In genomic region chr17:74424401-74425005, GRCm38 (mm10) we compare ENCODE assay signal across 10 mouse cellular contexts. TPM values are rescaled to one million over a fixed set of nuclear protein-coding genes. Genes with fewer than 3 reads are reported as not detected.
DNase-seq lines count a peak whose midpoint lies in the region; ATAC-seq lines count a peak whose summit lies in the region.
"Had no signal": no experiment of that assay in that cellular context is flagged by ENCODE, and none has a peak within 500 bp of the region (broad histone marks: within the 10 kb centered on the region; RNA-seq: fewer than 3 reads in every experiment).

No protein-coding gene starts in this region.

- 88% methylated on average over 12 of the region's 12 CpGs for WGBS in heart, embryonic 11.5 days (ENCODE audit: insufficient replicate concordance)
- WGBS in hindbrain, embryonic 15.5 days = 42% methylated on average over 12 of the region's 12 CpGs
- 66% methylated on average over 12 of the region's 12 CpGs for WGBS in neural tube, embryonic 15.5 days
- WGBS in intestine, embryonic 15.5 days = 90% methylated on average over 12 of the region's 12 CpGs

- DNase-seq in heart, adult 8-10 months (ENCODE audit: low spot score) = peak; percentile 26
- peak; percentile 45 to 47 for DNase-seq in right cerebral cortex, postnatal 10 days (ENCODE audit: low spot score in 2 of 2)
- DNase-seq in right cerebral cortex, postnatal 36 days (ENCODE audit: low spot score in 2 of 2) = no peak
- no peak for DNase-seq in urinary bladder, adult 2 months (ENCODE audit: low spot score)
- DNase-seq: kidney, adult 8-10 months; lung, postnatal 4 days had no signal

- no peak overlapping the region for H3K27ac ChIP-seq in heart, embryonic 11.5 days (ENCODE audit: low read depth, low read length)
- peak overlapping the region; percentile 53 for H3K27ac ChIP-seq in hindbrain, embryonic 15.5 days (replicated peaks)
- 0 out of 2 replicates have a peak overlapping the region, but pooled peaks have one; percentile 28 for H3K27ac ChIP-seq in neural tube, embryonic 15.5 days (replicated peaks)
- no peak overlapping the region for H3K27ac ChIP-seq in intestine, embryonic 15.5 days

- H3K4me1 ChIP-seq in heart, embryonic 11.5 days (ENCODE audit: control insufficient read depth, insufficient read depth, low read length) = 0 out of 2 replicates have a peak, but pooled peaks cover 3% of the 10 kb centered on the region
- no peaks in the 10 kb centered on the region for H3K4me1 ChIP-seq in hindbrain, embryonic 15.5 days (replicated peaks)
- H3K4me1 ChIP-seq in neural tube, embryonic 15.5 days = no peaks in the 10 kb centered on the region
- no peaks in the 10 kb centered on the region for H3K4me1 ChIP-seq in intestine, embryonic 15.5 days (replicated peaks)

- H3K9ac ChIP-seq in heart, embryonic 11.5 days (ENCODE audit: low read depth, low read length) = no peak overlapping the region
- H3K9ac ChIP-seq in hindbrain, embryonic 15.5 days = no peak overlapping the region
- H3K9ac ChIP-seq in neural tube, embryonic 15.5 days (replicated peaks) = no peak overlapping the region
- no peak overlapping the region for H3K9ac ChIP-seq in intestine, embryonic 15.5 days

- H3K9me3 ChIP-seq in heart, embryonic 11.5 days (replicated peaks; ENCODE audit: control insufficient read depth, low read length) = no peaks in the 10 kb centered on the region
- no peaks in the 10 kb centered on the region for H3K9me3 ChIP-seq in hindbrain, embryonic 15.5 days
- no peaks in the 10 kb centered on the region for H3K9me3 ChIP-seq in neural tube, embryonic 15.5 days (replicated peaks)
- H3K9me3 ChIP-seq in intestine, embryonic 15.5 days = no peaks in the 10 kb centered on the region

- H3K36me3 ChIP-seq in heart, embryonic 11.5 days (ENCODE audit: control insufficient read depth, insufficient read depth, low read length) = peaks cover 21% of the 10 kb centered on the region
- H3K36me3 ChIP-seq in hindbrain, embryonic 15.5 days = peaks cover 37% of the 10 kb centered on the region
- H3K36me3 ChIP-seq in neural tube, embryonic 15.5 days = peaks cover 45% of the 10 kb centered on the region
- peaks cover 23% of the 10 kb centered on the region for H3K36me3 ChIP-seq in intestine, embryonic 15.5 days

- no peaks in the 10 kb centered on the region for H3K27me3 ChIP-seq in heart, embryonic 11.5 days (ENCODE audit: control insufficient read depth, insufficient read depth, low read length)
- H3K27me3 ChIP-seq in hindbrain, embryonic 15.5 days = no peaks in the 10 kb centered on the region
- no peaks in the 10 kb centered on the region for H3K27me3 ChIP-seq in neural tube, embryonic 15.5 days (replicated peaks)
- H3K27me3 ChIP-seq in intestine, embryonic 15.5 days (replicated peaks) = no peaks in the 10 kb centered on the region

- ATAC-seq in heart, embryonic 11.5 days (replicated peaks; ENCODE audit: insufficient number of reproducible peaks, low FRiP score, low TSS enrichment) = no peak
- peak; percentile 94 for ATAC-seq in hindbrain, embryonic 15.5 days (ENCODE audit: low FRiP score, low read depth)
- peak; percentile 94 for ATAC-seq in neural tube, embryonic 15.5 days (ENCODE audit: low FRiP score)
- no peak for ATAC-seq in intestine, embryonic 15.5 days

- H3K4me2 ChIP-seq in heart, embryonic 11.5 days = no peak overlapping the region
- no peak overlapping the region for H3K4me2 ChIP-seq in hindbrain, embryonic 15.5 days
- H3K4me2 ChIP-seq in neural tube, embryonic 15.5 days = no peak overlapping the region
- no peak overlapping the region for H3K4me2 ChIP-seq in intestine, embryonic 15.5 days (replicated peaks)

- H3K4me3 ChIP-seq in heart, embryonic 11.5 days (ENCODE audit: low read depth, low read length) = no peak overlapping the region
- H3K4me3 ChIP-seq in hindbrain, embryonic 15.5 days = no peak overlapping the region
- H3K4me3 ChIP-seq in neural tube, embryonic 15.5 days (replicated peaks) = no peak overlapping the region
- no peak overlapping the region for H3K4me3 ChIP-seq in intestine, embryonic 15.5 days (replicated peaks)

RNA-seq across cellular contexts. Expression of gene Slc30a6, which starts 29.1 kb away (rescaled TPM):
- 10 to 100 TPM in 2 of 4 experiments, 1 to 10 TPM in 2; 8.3 to 10.9 (median 9.9) TPM for total RNA-seq in heart, adult 8-10 months (2022)
- 26.6 and 27.9 TPM in 2 replicates for polyA plus RNA-seq in heart, embryonic 11.5 days (2014; fragmentation: Nextera tagmentation; extraction: Ambion mirVana)
- 30.1 and 32.2 TPM in 2 replicates for polyA plus RNA-seq in hindbrain, embryonic 15.5 days (2015; fragmentation: Nextera tagmentation; extraction: Ambion mirVana)
- 31.4 and 32.6 TPM in 2 replicates for polyA plus RNA-seq in neural tube, embryonic 15.5 days (2015; fragmentation: Nextera tagmentation; extraction: Ambion mirVana)
- polyA plus RNA-seq in intestine, embryonic 15.5 days (2015; fragmentation: Nextera tagmentation; extraction: Ambion mirVana) = 39.7 and 41.2 TPM in 2 replicates
- polyA plus RNA-seq in urinary bladder, adult 2 months (2012; rRNA removed) = 26.5 and 27.8 TPM in 2 replicates

RNA-seq across cellular contexts. Expression of gene Nlrc4, which starts 34.4 kb away (rescaled TPM):
- under 1 TPM; 0.22 to 0.37 (median 0.32) TPM for total RNA-seq in heart, adult 8-10 months (2022)
- polyA plus RNA-seq in heart, embryonic 11.5 days (2014; fragmentation: Nextera tagmentation; extraction: Ambion mirVana) = 0.17 TPM in 2 replicates
- polyA plus RNA-seq in hindbrain, embryonic 15.5 days (2015; fragmentation: Nextera tagmentation; extraction: Ambion mirVana) = 0.31 and 0.35 TPM in 2 replicates
- 0.37 and 0.78 TPM in 2 replicates for polyA plus RNA-seq in neural tube, embryonic 15.5 days (2015; fragmentation: Nextera tagmentation; extraction: Ambion mirVana)
- 7.1 and 7.3 TPM in 2 replicates for polyA plus RNA-seq in intestine, embryonic 15.5 days (2015; fragmentation: Nextera tagmentation; extraction: Ambion mirVana)
- polyA plus RNA-seq in urinary bladder, adult 2 months (2012; rRNA removed) = 0.62 and 0.65 TPM in 2 replicates

Comparison
In these comparisons a context has a peak if more than half of its experiments do, and no peak if none do; other contexts are left out.
1. DNase-seq: peak in heart, adult 8-10 months (single experiment) and right cerebral cortex, postnatal 10 days (2 of 2); none in right cerebral cortex, postnatal 36 days (0 of 2) and urinary bladder, adult 2 months (single experiment).
2. ATAC-seq: peak in hindbrain, embryonic 15.5 days (single experiment) and neural tube, embryonic 15.5 days (single experiment); none in heart, embryonic 11.5 days (single experiment) and intestine, embryonic 15.5 days (single experiment).
3. H3K27ac ChIP-seq: peak in hindbrain, embryonic 15.5 days (single experiment) and neural tube, embryonic 15.5 days (single experiment); none in heart, embryonic 11.5 days (single experiment) and intestine, embryonic 15.5 days (single experiment).